Mouse (Mus musculus) cerebellum, adult 18-20 months (tissue): ENCODE results near the gene Sesn1.
A peak's percentile ranks its signal among the peaks of the same experiment; 100 is the strongest.
"Not testable (repeated sequence)": the region's sequence is repeated elsewhere in the genome, so short reads cannot be mapped to it uniquely, and the experiment has no call there.

ENCODE experiments used
- DNase-seq, 2 experiments: peaks; one replicate each; pipeline ENCODE4 v3.0.0; 2021

Sesn1 gene

GRCm38 (mm10) chr10:41822573-41823281 lies 13.0 kb downstream of the Sesn1 start:
- no peak for DNase-seq

- DNase-seq = not testable (repeated sequence)
These were observed 13.5 kb downstream of the Sesn1 start for GRCm38 (mm10) chr10:41823282-41823675.

- DNase-seq = no peak
These were observed 14.2 kb downstream of the Sesn1 start for GRCm38 (mm10) chr10:41823916-41824315.

- DNase-seq = no peak
These were observed 15.3 kb downstream of the Sesn1 start for GRCm38 (mm10) chr10:41825041-41825440.

- no peak for DNase-seq
These were observed 16.3 kb downstream of the Sesn1 start for GRCm38 (mm10) chr10:41825996-41826395.

- no peak for DNase-seq
These were observed 16.9 kb downstream of the Sesn1 start for GRCm38 (mm10) chr10:41826526-41827116.

- DNase-seq = no peak
These were observed 18.0 kb downstream of the Sesn1 start for GRCm38 (mm10) chr10:41827784-41828183.

- DNase-seq = no peak
These were observed 19.5 kb downstream of the Sesn1 start for GRCm38 (mm10) chr10:41829191-41829590.

GRCm38 (mm10) chr10:41829980-41830379 lies 20.2 kb downstream of the Sesn1 start:
- DNase-seq = no peak

GRCm38 (mm10) chr10:41830445-41830844 lies 20.7 kb downstream of the Sesn1 start:
- no peak for DNase-seq

- peak; percentile 81 for DNase-seq
These were observed 21.3 kb downstream of the Sesn1 start for GRCm38 (mm10) chr10:41830851-41831522.

GRCm38 (mm10) chr10:41832191-41832590 lies 22.5 kb downstream of the Sesn1 start:
- DNase-seq = no peak

- peak; percentile 69 to 79 for DNase-seq
These were observed 24.4 kb downstream of the Sesn1 start for GRCm38 (mm10) chr10:41834131-41834530.

GRCm38 (mm10) chr10:41838911-41839310 lies 29.2 kb downstream of the Sesn1 start:
- DNase-seq = no peak

GRCm38 (mm10) chr10:41847737-41848136 lies 38.0 kb downstream of the Sesn1 start:
- DNase-seq = no peak

- no peak for DNase-seq
These were observed 39.0 kb downstream of the Sesn1 start for GRCm38 (mm10) chr10:41848721-41849120.

- DNase-seq = no peak
These were observed 50.1 kb downstream of the Sesn1 start for GRCm38 (mm10) chr10:41859820-41860219.

- DNase-seq = peak; percentile 79 to 87
These were observed 50.5 kb downstream of the Sesn1 start for GRCm38 (mm10) chr10:41860275-41860688.

- DNase-seq = no peak
These were observed 53.3 kb downstream of the Sesn1 start for GRCm38 (mm10) chr10:41863053-41863452.

- no peak for DNase-seq
These were observed 56.5 kb downstream of the Sesn1 start for GRCm38 (mm10) chr10:41866069-41866837.

GRCm38 (mm10) chr10:41866838-41867154 lies 57.1 kb downstream of the Sesn1 start:
- DNase-seq = no peak

GRCm38 (mm10) chr10:41867956-41868355 lies 58.2 kb downstream of the Sesn1 start:
- DNase-seq = no peak

- no peak for DNase-seq
These were observed 60.4 kb downstream of the Sesn1 start for GRCm38 (mm10) chr10:41870101-41870500.
